Mouse (Mus musculus) intestine, postnatal 0 days (tissue): ENCODE data around the gene Mkln1. TPM values are rescaled to one million over a fixed set of nuclear protein-coding genes. Genes with fewer than 3 reads are reported as not detected.

Source experiments
- ATAC-seq: fragments of 200-750 bp; cut with Nextera tagmentation; 2 replicates; pipeline ENCODE4 v1.8.0; 2017; ENCODE audit warnings: mild to moderate bottlenecking, moderate TSS enrichment, moderate library complexity
- H3K27ac ChIP-seq: fragments of 300-500 bp; sonication (generic); 2 replicates; pipeline ENCODE4 v1.5.1; 2014; ENCODE audit warnings: mild to moderate bottlenecking, low read depth, low read length, moderate library complexity
- H3K27me3 ChIP-seq: fragments of 300-500 bp; sonication (generic); replicated peaks from 2 replicates; pipeline ENCODE4 v1.6.1; 2014; ENCODE audit warnings: low read length, mixed read lengths; ENCODE audit not compliant: control insufficient read depth, insufficient read depth
- H3K36me3 ChIP-seq: fragments of 300-500 bp; sonication (generic); 2 replicates; pipeline ENCODE4 v1.6.1; 2014; ENCODE audit warnings: mild to moderate bottlenecking, moderate library complexity; ENCODE audit not compliant: control insufficient read depth, insufficient read depth
- H3K4me1 ChIP-seq: fragments of 300-500 bp; sonication (generic); replicated peaks from 2 replicates; pipeline ENCODE4 v1.6.1; 2014; ENCODE audit warnings: antibody characterized with exemption, low read length, mixed read lengths; ENCODE audit not compliant: control insufficient read depth, insufficient read depth
- H3K4me2 ChIP-seq: fragments of 300-500 bp; sonication (generic); replicated peaks from 2 replicates; pipeline ENCODE4 v1.6.1; 2014; ENCODE audit warnings: low read depth, mild to moderate bottlenecking, moderate library complexity
- H3K4me3 ChIP-seq: fragments of 300-500 bp; sonication (generic); 2 replicates; pipeline ENCODE4 v1.5.1; 2014; ENCODE audit warnings: low read depth, low read length
- H3K9ac ChIP-seq: fragments of 300-500 bp; sonication (generic); 2 replicates; pipeline ENCODE4 v1.6.1; 2014; ENCODE audit warnings: mild to moderate bottlenecking, low read depth, low read length
- H3K9me3 ChIP-seq: fragments of 300-500 bp; sonication (generic); 2 replicates; pipeline ENCODE4 v1.6.1; 2016; ENCODE audit warnings: mixed run types; ENCODE audit not compliant: control insufficient read depth
- CTCF ChIP-seq: sonication (generic); IDR thresholded peaks from 2 replicates; pipeline ENCODE4 v1.5.1; 2016; ENCODE audit warnings: low read depth, mild to moderate bottlenecking, control low read depth, antibody characterized with exemption, moderate library complexity
- WGBS: fragments of 180-500 bp; shearing (Covaris S2); extraction: QIAGEN DNeasy Blood & Tissue Kit; methylation state at CpG from one replicate; pipeline ENCODE4 v1.1.7; 2014; 5-methylcytosine and 5-hydroxymethylcytosine counted together
- polyA plus RNA-seq: library from polyadenylated mRNA; unstranded; fragments of >200 nt; fragmentation: Nextera tagmentation; extraction: Ambion mirVana; gene quantifications from 2 replicates; pipeline ENCODE4 v1.2.1, GENCODE M21; 2015

Mkln1 gene
- polyA plus RNA-seq, 1 experiment from 2014 or later = 109 TPM

DNA sequence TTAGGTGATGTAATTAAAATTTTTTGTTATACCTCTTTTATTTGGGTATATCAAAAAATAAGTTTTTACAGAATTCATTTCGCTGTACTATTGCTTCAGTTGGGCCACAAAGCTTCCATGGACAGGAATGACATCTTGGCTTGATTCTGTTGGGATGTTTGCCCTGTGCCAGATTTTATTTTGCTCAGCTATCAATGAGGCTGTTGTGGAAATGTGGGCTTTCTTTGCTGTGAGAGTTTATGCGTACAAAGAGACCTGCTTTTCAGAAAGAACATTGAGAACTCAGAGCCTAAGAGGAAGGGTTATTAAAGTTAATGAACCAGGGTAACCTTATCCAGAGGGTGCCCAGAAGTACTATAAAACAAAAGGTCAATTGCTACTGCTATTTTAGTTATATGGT is 56.8 kb downstream of the Mkln1 start:
- 78% methylated on average over 2 of the region's 2 CpGs for WGBS
- H3K36me3 ChIP-seq = peaks cover 29% of the 10 kb centered on the region
- no peak overlapping the region for H3K4me3 ChIP-seq
- TF ChIP-seq CTCF = no peak
- no peaks in the 10 kb centered on the region for H3K4me1 ChIP-seq
- H3K9ac ChIP-seq = no peak overlapping the region
- no peak for ATAC-seq
- no peaks in the 10 kb centered on the region for H3K9me3 ChIP-seq
- no peak overlapping the region for H3K4me2 ChIP-seq
- H3K27me3 ChIP-seq = no peaks in the 10 kb centered on the region
- no peak overlapping the region for H3K27ac ChIP-seq

DNA sequence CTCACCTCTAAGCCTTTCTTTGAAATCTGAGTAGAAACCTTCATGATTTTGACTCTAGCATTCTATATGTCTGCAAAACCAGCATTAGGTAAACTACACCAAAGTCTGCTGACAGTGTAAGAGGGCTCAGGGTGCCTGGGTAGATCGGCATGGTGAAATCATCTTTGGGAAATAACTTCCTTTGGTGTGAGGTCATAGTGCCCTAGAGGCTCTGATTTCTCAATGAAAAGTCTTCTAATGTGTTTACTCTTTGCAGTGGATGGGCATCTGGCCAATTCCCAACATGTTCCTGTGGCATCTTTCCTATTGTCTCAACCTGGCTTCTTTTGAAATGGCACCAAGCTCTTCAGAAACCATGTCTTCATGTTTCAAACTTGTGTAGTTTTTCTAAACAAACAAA is 58.5 kb downstream of the Mkln1 start:
- no peak overlapping the region for H3K9ac ChIP-seq
- no peaks in the 10 kb centered on the region for H3K27me3 ChIP-seq
- no peak overlapping the region; the same call in 1 of the 2 replicates for H3K27ac ChIP-seq
- no peak for ATAC-seq
- no peak overlapping the region for H3K4me3 ChIP-seq
- no peak overlapping the region for H3K4me2 ChIP-seq
- 63% methylated on average over 1 of the region's 1 CpGs for WGBS
- H3K9me3 ChIP-seq = no peaks in the 10 kb centered on the region
- no peak for TF ChIP-seq CTCF
- peaks cover 28% of the 10 kb centered on the region for H3K36me3 ChIP-seq
- no peaks in the 10 kb centered on the region for H3K4me1 ChIP-seq

DNA sequence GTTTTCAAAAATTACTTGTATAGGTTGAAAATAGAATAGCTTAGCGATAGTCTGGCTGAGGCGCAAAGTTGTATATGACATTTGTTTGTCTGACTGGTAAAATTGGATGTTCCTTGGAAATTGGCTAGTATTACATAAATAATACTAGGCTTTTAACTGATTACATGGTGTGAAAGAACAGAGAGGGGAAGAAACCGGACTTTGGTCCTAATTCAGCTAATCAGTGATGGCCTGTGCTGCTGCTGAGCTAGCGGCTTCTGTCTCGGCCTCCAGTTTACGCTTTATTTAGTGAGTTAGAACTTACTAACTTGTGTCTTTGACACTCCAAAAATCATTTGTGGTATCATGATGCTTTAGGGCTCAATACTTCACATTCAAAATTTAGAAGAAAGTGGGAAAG is 70.9 kb downstream of the Mkln1 start:
- Histone ChIP-seq H3K36me3 (peaks cover 19% of the 10 kb centered on the region), H3K27me3 (no peaks in the 10 kb centered on the region), H3K4me1 (no peaks in the 10 kb centered on the region), H3K4me2 (no peak overlapping the region), H3K9ac (no peak overlapping the region), H3K9me3 (no peaks in the 10 kb centered on the region), H3K27ac (no peak overlapping the region), H3K4me3 (no peak overlapping the region)
- TF ChIP-seq CTCF = no peak
- WGBS = 66% methylated on average over 6 of the region's 6 CpGs
- ATAC-seq = no peak

DNA sequence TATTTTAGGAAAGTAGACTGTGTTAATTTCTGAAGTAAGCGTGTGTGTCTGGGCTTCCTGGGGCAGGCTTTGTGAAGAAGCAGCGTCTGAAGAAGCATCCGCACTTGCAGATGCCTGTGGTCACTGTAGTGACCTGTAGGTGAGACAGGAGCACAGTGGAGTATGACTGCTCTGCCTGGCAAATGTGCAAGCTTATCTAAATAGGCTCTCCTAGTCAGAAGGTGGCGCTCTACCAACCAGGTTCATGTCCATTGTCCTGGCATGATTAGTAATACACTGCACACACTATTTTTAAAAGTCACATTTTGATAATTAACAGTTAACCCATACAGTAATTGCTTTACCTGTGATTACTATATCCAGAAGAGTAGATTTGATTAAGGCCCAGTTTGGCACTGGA is 79.7 kb downstream of the Mkln1 start:
- no peak for ATAC-seq
- Histone ChIP-seq H3K9ac (no peak overlapping the region), H3K27ac (no peak overlapping the region), H3K4me2 (no peak overlapping the region), H3K27me3 (no peaks in the 10 kb centered on the region), H3K36me3 (peaks cover 24% of the 10 kb centered on the region), H3K4me1 (no peaks in the 10 kb centered on the region), H3K9me3 (no peaks in the 10 kb centered on the region), H3K4me3 (no peak overlapping the region)
- 78% methylated on average over 4 of the region's 4 CpGs for WGBS
- TF ChIP-seq CTCF = peak; percentile 58

DNA sequence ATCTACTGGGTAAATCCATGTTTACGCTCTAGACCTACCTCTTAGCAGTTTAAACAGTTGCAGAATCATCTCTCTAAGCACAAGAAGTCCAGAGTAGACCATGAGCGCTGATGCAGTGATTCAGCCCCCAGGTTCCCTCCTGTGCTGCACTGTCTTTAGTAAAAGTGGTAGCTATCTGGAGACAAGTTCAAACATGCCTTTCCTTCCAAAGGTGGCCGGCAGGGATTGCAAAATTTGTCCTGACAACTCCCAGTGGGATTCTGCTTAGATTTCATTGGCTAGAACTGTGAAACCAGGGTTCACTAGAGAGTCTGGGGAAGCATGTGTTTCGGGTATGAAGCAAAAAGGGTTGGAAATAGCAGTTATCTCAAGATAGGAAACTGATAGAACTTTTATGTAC is 81.5 kb downstream of the Mkln1 start:
- 86% methylated on average over 4 of the region's 4 CpGs for WGBS
- Histone ChIP-seq H3K9me3 (no peaks in the 10 kb centered on the region), H3K4me2 (no peak overlapping the region), H3K4me1 (no peaks in the 10 kb centered on the region), H3K4me3 (no peak overlapping the region), H3K36me3 (peaks cover 21% of the 10 kb centered on the region), H3K27me3 (no peaks in the 10 kb centered on the region), H3K9ac (no peak overlapping the region), H3K27ac (no peak overlapping the region)
- ATAC-seq = no peak
- no peak for TF ChIP-seq CTCF

DNA sequence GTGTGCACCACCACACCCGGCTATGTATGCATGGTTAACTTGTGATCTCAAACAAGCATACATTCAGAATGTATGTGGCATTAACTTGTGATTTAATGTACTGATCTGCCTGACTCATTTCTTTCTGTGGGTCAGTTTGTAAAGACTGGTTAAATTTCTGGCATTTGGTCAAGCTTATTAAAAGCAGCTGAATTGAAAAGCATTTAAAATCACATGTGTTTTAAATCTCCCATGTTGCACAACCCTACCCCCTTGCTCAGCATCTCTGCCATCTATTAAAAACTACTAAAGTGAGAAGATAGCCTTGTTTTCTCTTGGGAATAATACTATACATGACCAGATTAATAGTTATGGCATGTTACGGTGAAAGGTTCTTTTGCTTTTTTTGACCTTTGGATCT is 88.1 kb downstream of the Mkln1 start:
- Histone ChIP-seq H3K9ac (no peak overlapping the region), H3K4me3 (no peak overlapping the region), H3K4me1 (no peaks in the 10 kb centered on the region), H3K27me3 (no peaks in the 10 kb centered on the region), H3K27ac (no peak overlapping the region), H3K36me3 (peaks cover 25% of the 10 kb centered on the region; the same call in 1 of the 2 replicates), H3K4me2 (no peak overlapping the region), H3K9me3 (no peaks in the 10 kb centered on the region)
- WGBS = 83% methylated on average over 2 of the region's 2 CpGs
- TF ChIP-seq CTCF = no peak
- no peak for ATAC-seq

DNA sequence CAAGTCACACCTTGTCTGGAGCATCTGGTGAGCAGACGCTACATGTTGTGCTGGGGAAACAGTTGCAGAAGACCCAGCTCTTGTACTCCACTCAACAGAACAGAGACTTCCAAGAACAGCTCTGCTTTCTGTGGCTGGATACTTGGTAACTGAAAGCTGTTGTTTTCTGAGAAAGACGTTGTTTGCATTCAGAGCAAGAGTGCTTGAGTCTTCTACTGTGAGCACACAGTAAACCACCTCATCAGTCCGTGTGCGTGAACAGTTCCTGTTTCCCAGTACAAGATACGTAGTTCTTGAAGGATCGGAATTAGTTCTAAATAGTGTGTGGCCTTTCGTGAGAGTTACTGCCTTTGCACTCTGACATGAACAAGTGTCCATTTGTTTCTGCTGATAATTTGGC is 91.4 kb downstream of the Mkln1 start:
- no peak for ATAC-seq
- WGBS = 95% methylated on average over 7 of the region's 7 CpGs
- H3K9ac ChIP-seq = no peak overlapping the region

More for the DNA sequence above, 91.4 kb downstream of the Mkln1 start:
- no peaks in the 10 kb centered on the region for H3K9me3 ChIP-seq
- no peak for TF ChIP-seq CTCF
- peaks cover 19% of the 10 kb centered on the region; the same call in 1 of the 2 replicates for H3K36me3 ChIP-seq
- H3K4me3 ChIP-seq = no peak overlapping the region
- no peaks in the 10 kb centered on the region for H3K27me3 ChIP-seq
- H3K4me2 ChIP-seq = no peak overlapping the region
- no peaks in the 10 kb centered on the region for H3K4me1 ChIP-seq
- H3K27ac ChIP-seq = no peak overlapping the region
